Comparison of ENCODE assay signal across 24 mouse cellular contexts in the genomic region with DNA sequence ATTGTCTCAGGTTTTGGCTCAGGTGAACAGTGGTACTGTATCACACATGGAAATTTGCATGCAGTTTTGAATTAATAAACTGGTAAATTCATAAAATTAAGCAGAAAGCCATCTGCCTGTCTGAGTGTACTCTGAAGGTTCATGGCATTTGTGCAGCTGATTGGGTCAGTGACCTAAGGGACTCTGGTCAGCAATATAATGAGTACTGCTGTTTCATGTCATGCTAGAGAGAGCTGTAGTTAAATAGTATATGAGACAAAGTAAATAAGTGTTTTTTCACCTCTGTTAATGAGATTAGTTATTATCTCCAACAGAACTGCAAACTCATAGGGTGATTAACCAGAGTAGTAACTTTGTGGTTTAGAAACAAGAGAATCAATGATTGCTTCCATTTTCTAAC.
DNase-seq lines count a peak whose midpoint lies in the region; ATAC-seq and TF ChIP-seq lines count a peak whose summit lies in the region.
"Had no signal": no experiment of that assay in that cellular context is flagged by ENCODE, and none has a peak within 500 bp of the region (broad histone marks: within the 10 kb centered on the region; RNA-seq: fewer than 3 reads in every experiment).

No protein-coding gene starts in this region.

- TF ChIP-seq CTCF in stomach, postnatal 0 days (IDR thresholded peaks at IDR 0.05; ENCODE audit: low read depth) = no peak

- no peaks in the 10 kb centered on the region for H3K27me3 ChIP-seq in liver, embryonic 16.5 days (ENCODE audit: control insufficient read depth, insufficient read depth, low read depth, low read length)
- no peaks in the 10 kb centered on the region for H3K27me3 ChIP-seq in liver, embryonic 12.5 days (replicated peaks)
- H3K27me3 ChIP-seq in stomach, postnatal 0 days (ENCODE audit: control insufficient read depth, insufficient read depth, low read length) = no peaks in the 10 kb centered on the region
- no peaks in the 10 kb centered on the region for H3K27me3 ChIP-seq in hindbrain, embryonic 16.5 days (replicated peaks; ENCODE audit: control insufficient read depth, insufficient read depth, low read length)
- H3K27me3 ChIP-seq: embryonic facial prominence, embryonic 15.5 days; forebrain, embryonic 15.5 days; limb, embryonic 12.5 days; liver, embryonic 15.5 days; neural tube, embryonic 15.5 days had no signal

- H3K9ac ChIP-seq in liver, embryonic 16.5 days (ENCODE audit: low read depth, low read length) = no peak overlapping the region
- H3K9ac ChIP-seq in liver, embryonic 12.5 days = no peak overlapping the region
- no peak overlapping the region for H3K9ac ChIP-seq in stomach, postnatal 0 days (ENCODE audit: low read length)
- no peak overlapping the region for H3K9ac ChIP-seq in hindbrain, embryonic 16.5 days (ENCODE audit: low read depth, low read length)
- H3K9ac ChIP-seq: embryonic facial prominence, embryonic 15.5 days; forebrain, embryonic 15.5 days; limb, embryonic 12.5 days; liver, embryonic 15.5 days; neural tube, embryonic 15.5 days had no signal

- no peaks in the 10 kb centered on the region for H3K4me1 ChIP-seq in liver, embryonic 16.5 days (ENCODE audit: control insufficient read depth, low read depth, low read length)
- H3K4me1 ChIP-seq in liver, embryonic 12.5 days = no peaks in the 10 kb centered on the region
- H3K4me1 ChIP-seq in stomach, postnatal 0 days (replicated peaks; ENCODE audit: control insufficient read depth, insufficient read depth) = no peaks in the 10 kb centered on the region
- H3K4me1 ChIP-seq in hindbrain, embryonic 16.5 days (ENCODE audit: control insufficient read depth, insufficient read depth, low read depth, low read length) = no peaks in the 10 kb centered on the region
- H3K4me1 ChIP-seq: embryonic facial prominence, embryonic 15.5 days; forebrain, embryonic 15.5 days; hindbrain, embryonic 10.5 days; limb, embryonic 12.5 days; liver, embryonic 15.5 days; midbrain, embryonic 10.5 days; neural tube, embryonic 15.5 days had no signal

- peak; percentile 41 for ATAC-seq in liver, embryonic 16.5 days (ENCODE audit: low read depth)
- ATAC-seq in liver, embryonic 12.5 days = no peak
- ATAC-seq in stomach, postnatal 0 days (ENCODE audit: low FRiP score, low TSS enrichment) = 0 out of 2 replicates have a peak, but pooled peaks have one; percentile 59
- no peak for ATAC-seq in frontal cortex, adult (ENCODE audit: low TSS enrichment)
- no peak for ATAC-seq in hindbrain, embryonic 16.5 days
- ATAC-seq: forebrain, embryonic 15.5 days; hindbrain, postnatal 0 days had no signal

- H3K36me3 ChIP-seq in liver, embryonic 16.5 days (ENCODE audit: control insufficient read depth, insufficient read depth) = no peaks in the 10 kb centered on the region
- no peaks in the 10 kb centered on the region for H3K36me3 ChIP-seq in liver, embryonic 12.5 days
- no peaks in the 10 kb centered on the region for H3K36me3 ChIP-seq in stomach, postnatal 0 days (ENCODE audit: control insufficient read depth, insufficient read depth, low read length)
- no peaks in the 10 kb centered on the region for H3K36me3 ChIP-seq in hindbrain, embryonic 16.5 days (ENCODE audit: control insufficient read depth, insufficient read depth, low read length)
- H3K36me3 ChIP-seq: embryonic facial prominence, embryonic 15.5 days; forebrain, embryonic 15.5 days; hindbrain, embryonic 10.5 days; limb, embryonic 12.5 days; liver, embryonic 15.5 days; midbrain, embryonic 10.5 days; neural tube, embryonic 15.5 days had no signal

- no peak overlapping the region for H3K27ac ChIP-seq in liver, embryonic 16.5 days (ENCODE audit: low read length)
- H3K27ac ChIP-seq in liver, embryonic 12.5 days = no peak overlapping the region
- H3K27ac ChIP-seq in stomach, postnatal 0 days (replicated peaks) = no peak overlapping the region
- H3K27ac ChIP-seq in hindbrain, embryonic 16.5 days (ENCODE audit: low read depth, low read length) = no peak overlapping the region
- H3K27ac ChIP-seq: embryonic facial prominence, embryonic 15.5 days; forebrain, embryonic 15.5 days; hindbrain, embryonic 10.5 days; hindbrain, postnatal 0 days; limb, embryonic 12.5 days; liver, embryonic 15.5 days; midbrain, embryonic 10.5 days; neural tube, embryonic 15.5 days had no signal

- H3K4me3 ChIP-seq in liver, embryonic 16.5 days (ENCODE audit: low read depth, low read length) = no peak overlapping the region
- H3K4me3 ChIP-seq in liver, embryonic 12.5 days = no peak overlapping the region
- no peak overlapping the region for H3K4me3 ChIP-seq in stomach, postnatal 0 days (ENCODE audit: low read depth, low read length)
- H3K4me3 ChIP-seq in hindbrain, embryonic 16.5 days (ENCODE audit: low read length) = no peak overlapping the region
- H3K4me3 ChIP-seq: embryonic facial prominence, embryonic 15.5 days; forebrain, embryonic 15.5 days; hindbrain, embryonic 10.5 days; limb, embryonic 12.5 days; liver, embryonic 15.5 days; midbrain, embryonic 10.5 days; neural tube, embryonic 15.5 days had no signal

- no peak overlapping the region for H3K4me2 ChIP-seq in liver, embryonic 16.5 days (ENCODE audit: low read depth, low read length)
- H3K4me2 ChIP-seq in liver, embryonic 12.5 days = no peak overlapping the region
- no peak overlapping the region for H3K4me2 ChIP-seq in stomach, postnatal 0 days (replicated peaks; ENCODE audit: low read depth)
- no peak overlapping the region for H3K4me2 ChIP-seq in hindbrain, embryonic 16.5 days (ENCODE audit: low read length)
- H3K4me2 ChIP-seq: embryonic facial prominence, embryonic 15.5 days; forebrain, embryonic 15.5 days; heart, embryonic 11.5 days; limb, embryonic 12.5 days; liver, embryonic 15.5 days; neural tube, embryonic 15.5 days had no signal

- no peaks in the 10 kb centered on the region for H3K9me3 ChIP-seq in liver, embryonic 16.5 days (replicated peaks; ENCODE audit: control insufficient read depth, low read length)
- H3K9me3 ChIP-seq in liver, embryonic 12.5 days (replicated peaks) = no peaks in the 10 kb centered on the region
- H3K9me3 ChIP-seq in stomach, postnatal 0 days (ENCODE audit: control insufficient read depth, low read length) = no peaks in the 10 kb centered on the region
- H3K9me3 ChIP-seq in hindbrain, embryonic 16.5 days (ENCODE audit: control insufficient read depth, low read length) = no peaks in the 10 kb centered on the region
- H3K9me3 ChIP-seq: embryonic facial prominence, embryonic 15.5 days; forebrain, embryonic 15.5 days; hindbrain, embryonic 10.5 days; limb, embryonic 12.5 days; liver, embryonic 15.5 days; midbrain, embryonic 10.5 days; neural tube, embryonic 15.5 days had no signal

- DNase-seq in kidney, adult 8-10 months = peak; percentile 55 to 79
- peak; percentile 23 for DNase-seq in kidney, postnatal 10 days
- no peak for DNase-seq in stomach, postnatal 0 days (ENCODE audit: low spot score)
- DNase-seq in left cerebral cortex, adult 11 months (ENCODE audit: low spot score) = no peak
- DNase-seq: adrenal gland, postnatal 36 days; cerebellum, adult 9-11 months; gastrocnemius, postnatal 14 days; heart, adult 11 months; lung, postnatal 10 days; right cerebral cortex, adult 18-20 months; right cerebral cortex, postnatal 4 days had no signal

- no peak for TF ChIP-seq EP300 in stomach, postnatal 0 days (optimal IDR thresholded peaks at IDR 0.05)

Comparison
In these comparisons a context has a peak if more than half of its experiments do, and no peak if none do; other contexts are left out.
1. ATAC-seq: peak in liver, embryonic 16.5 days (single experiment) and stomach, postnatal 0 days (single experiment); none in liver, embryonic 12.5 days (single experiment), frontal cortex, adult (single experiment) and hindbrain, embryonic 16.5 days (single experiment).
2. DNase-seq: peak in kidney, adult 8-10 months (2 of 2) and kidney, postnatal 10 days (single experiment); none in stomach, postnatal 0 days (single experiment) and left cerebral cortex, adult 11 months (single experiment).